Mouse (Mus musculus) megakaryocyte, embryonic 14.5 days (primary cell): ENCODE measurements at regions not wholly inside any gene's neighbourhood (a gene's known extent, or its start where the extent isn't known, plus 50 kb on each side); places are given as distances from the start of the nearest gene placed in this dataset.

Experiments
- FLI1 ChIP-seq: IDR thresholded peaks from 2 replicates; pipeline ENCODE4 v1.6.1; 2012; ENCODE audit warnings: low read length, inconsistent platforms, mixed read lengths
- GATA1 ChIP-seq: IDR thresholded peaks from 3 replicates; pipeline ENCODE4 v1.6.1; 2012; ENCODE audit warnings: mixed read lengths, low read length, inconsistent platforms, borderline replicate concordance

DNA sequence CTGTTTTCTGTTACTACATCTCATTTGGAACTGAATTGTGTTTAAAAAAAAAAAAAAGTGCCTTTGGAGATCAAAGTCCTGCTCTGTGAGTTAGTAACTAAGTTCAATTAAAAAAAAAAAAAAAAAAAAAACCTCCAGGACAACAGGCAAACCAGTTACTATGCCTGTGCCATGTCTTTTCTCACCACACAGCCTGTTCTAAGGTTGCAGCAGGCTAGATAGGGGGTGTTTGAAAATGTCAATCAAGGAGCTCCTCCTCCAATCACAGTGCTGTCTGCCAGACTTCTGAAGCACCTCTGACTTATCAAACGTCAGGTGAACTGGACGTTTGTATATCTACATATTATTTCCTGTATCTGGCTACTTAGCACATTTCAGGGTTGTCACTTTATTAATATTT is 427.9 kb upstream of the Adamts16 start:
- TF ChIP-seq FLI1 = no peak
- TF ChIP-seq GATA1 = no peak
